Mouse (Mus musculus): ENCODE data around the gene Elf2. TPM values are rescaled to one million over a fixed set of nuclear protein-coding genes. Genes with fewer than 3 reads are reported as not detected.

The Elf2 gene
- total and polyA plus RNA-seq, 3 experiments, result 31.2 to 41.2 (median 32.2) TPM

GRCm38 (mm10) chr3:51364703-51365516 lies 24.4 kb upstream of the Elf2 start (continued):
- TF ChIP-seq HCFC1 (IDR thresholded peaks at IDR 0.05; ENCODE audit: low read depth, low read length), result no peak; the same call in 1 of the 2 replicates

- Histone ChIP-seq H3K4me3 (replicated peaks in 1 of 3; ENCODE audit: low read depth in 2 of 3, low read length in 2 of 3, poor library complexity in 1 of 3) (no peak overlapping the region), H3K9ac (ENCODE audit: insufficient read depth, low read depth) (no peak overlapping the region), H3K4me2 (ENCODE audit: insufficient read depth, low read depth, poor library complexity, severe bottlenecking) (no peak overlapping the region), H3K79me2 (replicated peaks; ENCODE audit: control insufficient read depth, extremely low read depth, insufficient read depth, poor library complexity, severe bottlenecking) (no peaks in the 10 kb centered on the region), H3K36me3 (replicated peaks in 1 of 2; ENCODE audit: control insufficient read depth in 1 of 2, insufficient read depth in 1 of 2, low read length in 1 of 2) (no peaks in the 10 kb centered on the region), H3K4me1 (ENCODE audit: control insufficient read depth in 1 of 2, insufficient read depth in 2 of 2) (peaks cover 8 to 23% of the 10 kb centered on the region in 2 experiments), H3K27ac (ENCODE audit: insufficient read depth, low read depth) (no peak overlapping the region), H3K9me3 (replicated peaks; ENCODE audit: low read length) (no peaks in the 10 kb centered on the region), H3K27me3 (replicated peaks) (no peaks in the 10 kb centered on the region)
- dilution Hi-C loops (cut with MboI; ENCODE audit: extremely low pct_ligation_motif_present, extremely low pct_unique_long_range_greater_than_20kb, low sequenced_read_pairs), result no loop called here
- in situ Hi-C loops (cut with MboI; ENCODE audit: low pct_ligation_motif_present, low pct_unique_long_range_greater_than_20kb, low sequenced_read_pairs), result loop anchor here (10.0 kb wide), 1 partner anchor 126 kb away; no protein-coding TSS in a partner anchor
- TF ChIP-seq ZC3H11A (IDR thresholded peaks at IDR 0.05; ENCODE audit: low read depth, low read length) (no peak), MAZ (IDR thresholded peaks at IDR 0.05; ENCODE audit: low read depth, low read length) (no peak), EP300 (IDR thresholded peaks at IDR 0.05; ENCODE audit: low read length) (no peak), RAD21 (IDR thresholded peaks at IDR 0.05; ENCODE audit: low read depth, low read length) (no peak), SIN3A (IDR thresholded peaks at IDR 0.05; ENCODE audit: low read length) (no peak), MYC (IDR thresholded peaks at IDR 0.05; ENCODE audit: low read depth, low read length) (no peak), ETS1 (conservative IDR thresholded peaks at IDR 0.05; ENCODE audit: low read depth, low read length) (no peak), JUN (IDR thresholded peaks at IDR 0.05; ENCODE audit: insufficient read depth, low read depth, low read length) (no peak), MAFK (IDR thresholded peaks at IDR 0.05; ENCODE audit: insufficient replicate concordance, low read length) (no peak), MXI1 (IDR thresholded peaks at IDR 0.05; ENCODE audit: low read depth, low read length) (no peak), MAX (IDR thresholded peaks at IDR 0.05; ENCODE audit: low read length) (no peak), TCF12 (IDR thresholded peaks at IDR 0.05; ENCODE audit: low read depth, low read length) (no peak), JUND (conservative IDR thresholded peaks at IDR 0.05; ENCODE audit: low read depth, low read length) (no peak), ELF1 (IDR thresholded peaks at IDR 0.05; ENCODE audit: low read depth, low read length) (no peak), CTCF (conservative IDR thresholded peaks at IDR 0.05 in 1 of 2, IDR thresholded peaks at IDR 0.05 in 1 of 2; ENCODE audit: low read depth in 2 of 2, low read length in 2 of 2) (no peak), ZKSCAN1 (IDR thresholded peaks at IDR 0.05; ENCODE audit: borderline replicate concordance, low read depth, low read length) (no peak)
- DNase-seq (ENCODE audit: extremely low read depth), result no peak
These were observed 20.6 kb upstream of the Elf2 start for GRCm38 (mm10) chr3:51361066-51361465.
